Mouse (Mus musculus): Measurements from ENCODE around the gene Ltv1. TPM values are rescaled to one million over a fixed set of nuclear protein-coding genes. Genes with fewer than 3 reads are reported as not detected.
"Not testable (repeated sequence)": the region's sequence is repeated elsewhere in the genome, so short reads cannot be mapped to it uniquely, and the experiment has no call there.

Gene Ltv1
- polyA plus RNA-seq, 1 experiment from 2014 or later = 76.2 TPM

DNA sequence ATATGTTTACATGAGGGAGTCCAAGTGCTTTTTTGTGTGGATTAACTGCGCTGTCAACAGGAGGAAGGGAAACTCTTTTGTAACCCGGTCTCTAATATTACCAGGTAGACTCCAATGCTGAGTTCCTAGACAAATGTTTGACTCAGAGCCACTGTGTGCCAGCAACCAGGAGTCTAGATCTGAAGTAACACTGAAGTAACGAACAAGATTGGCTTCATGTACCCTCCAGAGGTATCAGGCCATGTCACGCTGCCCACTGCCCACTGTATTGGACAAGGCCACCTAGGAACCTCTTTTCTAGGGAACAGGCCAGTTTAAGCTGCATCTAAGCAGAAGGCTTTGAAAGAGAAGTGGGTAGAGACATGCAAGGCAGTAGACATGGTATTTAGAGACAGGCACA is 16.1 kb upstream of the Ltv1 start:
- H3K27me3 ChIP-seq (ENCODE audit: control insufficient read depth, insufficient read depth, low read length) = no peaks in the 10 kb centered on the region
- no peak overlapping the region for H3K9ac ChIP-seq (ENCODE audit: low read depth, low read length)
- H3K4me1 ChIP-seq (replicated peaks; ENCODE audit: control insufficient read depth, insufficient read depth, low read length) = no peaks in the 10 kb centered on the region
- no peak overlapping the region for H3K4me3 ChIP-seq (ENCODE audit: low read depth, low read length)
- ATAC-seq (ENCODE audit: low FRiP score) (no peak), DNase-seq (ENCODE audit: low spot score) (no peak)
- H3K4me2 ChIP-seq (replicated peaks; ENCODE audit: low read depth, low read length) = no peak overlapping the region
- no peak overlapping the region for H3K27ac ChIP-seq (ENCODE audit: low read depth, low read length)
- H3K9me3 ChIP-seq (ENCODE audit: control insufficient read depth, low read length) = no peaks in the 10 kb centered on the region
- no peaks in the 10 kb centered on the region for H3K36me3 ChIP-seq (ENCODE audit: control insufficient read depth, insufficient read depth, low read length)
- 87% methylated on average over 4 of the region's 4 CpGs for WGBS

- DNase-seq (ENCODE audit: low spot score) (no peak), ATAC-seq (ENCODE audit: low FRiP score) (no peak)
- no peak overlapping the region for H3K9ac ChIP-seq (ENCODE audit: low read depth, low read length)
- H3K36me3 ChIP-seq (ENCODE audit: control insufficient read depth, insufficient read depth, low read length) = no peaks in the 10 kb centered on the region
- no peak overlapping the region for H3K4me3 ChIP-seq (ENCODE audit: low read depth, low read length)
- no peak overlapping the region for H3K4me2 ChIP-seq (replicated peaks; ENCODE audit: low read depth, low read length)
- H3K27me3 ChIP-seq (ENCODE audit: control insufficient read depth, insufficient read depth, low read length) = no peaks in the 10 kb centered on the region
- WGBS = 90% methylated on average over 6 of the region's 6 CpGs
- H3K9me3 ChIP-seq (ENCODE audit: control insufficient read depth, low read length) = no peaks in the 10 kb centered on the region
- H3K4me1 ChIP-seq (replicated peaks; ENCODE audit: control insufficient read depth, insufficient read depth, low read length) = no peaks in the 10 kb centered on the region
- no peak overlapping the region for H3K27ac ChIP-seq (ENCODE audit: low read depth, low read length)
Measured at GRCm38 (mm10) chr10:13201741-13202293, 8.8 kb upstream of the Ltv1 start.

- H3K9ac ChIP-seq (ENCODE audit: low read depth, low read length) = no peak overlapping the region
- no peaks in the 10 kb centered on the region for H3K9me3 ChIP-seq (ENCODE audit: control insufficient read depth, low read length)
- no peak overlapping the region for H3K4me3 ChIP-seq (ENCODE audit: low read depth, low read length)
- WGBS = 94% methylated on average over 3 of the region's 3 CpGs
- H3K27ac ChIP-seq (ENCODE audit: low read depth, low read length) = no peak overlapping the region
- H3K4me2 ChIP-seq (replicated peaks; ENCODE audit: low read depth, low read length) = no peak overlapping the region
- no peak for ATAC-seq (ENCODE audit: low FRiP score)
- no peaks in the 10 kb centered on the region for H3K27me3 ChIP-seq (ENCODE audit: control insufficient read depth, insufficient read depth, low read length)
- H3K4me1 ChIP-seq (replicated peaks; ENCODE audit: control insufficient read depth, insufficient read depth, low read length) = no peaks in the 10 kb centered on the region
- no peak for DNase-seq (ENCODE audit: low spot score)
- no peaks in the 10 kb centered on the region for H3K36me3 ChIP-seq (ENCODE audit: control insufficient read depth, insufficient read depth, low read length)
Measured at GRCm38 (mm10) chr10:13200862-13201261, 7.9 kb upstream of the Ltv1 start.

DNA sequence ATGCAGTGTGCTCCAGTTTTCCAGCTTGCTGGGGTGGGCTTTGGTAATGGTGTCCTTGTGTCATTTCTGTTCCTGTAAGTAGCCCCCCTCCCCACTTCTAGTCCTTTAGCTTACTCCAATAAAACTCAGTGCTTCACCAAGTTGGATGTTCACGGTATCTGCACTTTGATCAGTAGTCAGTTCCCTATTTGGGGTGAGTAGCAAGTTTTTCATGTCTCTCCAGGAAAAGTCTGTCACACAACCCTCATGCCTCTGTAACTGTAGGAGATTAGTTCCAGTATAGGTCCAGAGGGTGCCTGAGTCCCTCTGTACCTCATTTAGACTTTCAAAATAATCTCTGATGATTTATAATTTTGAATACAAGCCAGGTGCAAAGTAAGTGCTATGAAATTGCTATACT is 6.3 kb upstream of the Ltv1 start:
- Histone ChIP-seq H3K9ac (ENCODE audit: low read depth, low read length) (no peak overlapping the region), H3K4me1 (replicated peaks; ENCODE audit: control insufficient read depth, insufficient read depth, low read length) (no peaks in the 10 kb centered on the region), H3K36me3 (ENCODE audit: control insufficient read depth, insufficient read depth, low read length) (no peaks in the 10 kb centered on the region), H3K4me2 (replicated peaks; ENCODE audit: low read depth, low read length) (no peak overlapping the region), H3K9me3 (ENCODE audit: control insufficient read depth, low read length) (no peaks in the 10 kb centered on the region), H3K27me3 (ENCODE audit: control insufficient read depth, insufficient read depth, low read length) (no peaks in the 10 kb centered on the region), H3K4me3 (ENCODE audit: low read depth, low read length) (no peak overlapping the region), H3K27ac (ENCODE audit: low read depth, low read length) (no peak overlapping the region)
- WGBS = 97% methylated on average over 1 of the region's 1 CpGs
- DNase-seq (ENCODE audit: low spot score) (no peak), ATAC-seq (ENCODE audit: low FRiP score) (no peak)

- WGBS = 79% methylated on average over 8 of the region's 8 CpGs
- Histone ChIP-seq H3K4me2 (replicated peaks; ENCODE audit: low read depth, low read length) (no peak overlapping the region), H3K9me3 (ENCODE audit: control insufficient read depth, low read length) (no peaks in the 10 kb centered on the region), H3K9ac (ENCODE audit: low read depth, low read length) (no peak overlapping the region), H3K4me3 (ENCODE audit: low read depth, low read length) (no peak overlapping the region), H3K4me1 (replicated peaks; ENCODE audit: control insufficient read depth, insufficient read depth, low read length) (0 out of 2 replicates have a peak, but pooled peaks cover 2% of the 10 kb centered on the region), H3K27ac (ENCODE audit: low read depth, low read length) (no peak overlapping the region), H3K27me3 (ENCODE audit: control insufficient read depth, insufficient read depth, low read length) (no peaks in the 10 kb centered on the region), H3K36me3 (ENCODE audit: control insufficient read depth, insufficient read depth, low read length) (no peaks in the 10 kb centered on the region)
- DNase-seq (ENCODE audit: low spot score) (no peak), ATAC-seq (ENCODE audit: low FRiP score) (no peak)
Measured at GRCm38 (mm10) chr10:13196872-13197507, 4.0 kb upstream of the Ltv1 start.

DNA sequence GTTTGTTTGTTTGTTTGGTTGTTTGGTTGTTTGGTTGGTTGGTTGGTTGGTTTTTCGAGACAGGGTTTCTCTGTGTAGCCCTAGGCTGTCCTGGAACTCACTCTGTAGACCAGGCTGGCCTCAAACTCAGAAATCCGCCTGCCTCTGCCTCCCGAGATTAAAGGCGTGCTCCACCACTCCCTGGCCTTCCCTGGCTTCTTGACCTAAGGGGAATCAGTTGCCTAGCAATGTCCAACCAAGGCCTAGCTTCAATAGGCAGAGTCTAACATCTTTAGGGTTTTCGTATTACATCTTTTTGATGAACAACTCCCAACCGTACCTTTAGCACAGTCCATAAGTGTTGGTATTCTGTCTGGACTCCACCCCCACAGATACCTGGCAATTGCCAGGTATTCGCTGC is 528 bp upstream of the Ltv1 start:
- WGBS = 84% methylated on average over 7 of the region's 7 CpGs
- ATAC-seq (ENCODE audit: low FRiP score) = 0 out of 2 replicates have a peak, but pooled peaks have one; percentile 31
- H3K4me3 ChIP-seq (ENCODE audit: low read depth, low read length) = not testable (repeated sequence)

DNA sequence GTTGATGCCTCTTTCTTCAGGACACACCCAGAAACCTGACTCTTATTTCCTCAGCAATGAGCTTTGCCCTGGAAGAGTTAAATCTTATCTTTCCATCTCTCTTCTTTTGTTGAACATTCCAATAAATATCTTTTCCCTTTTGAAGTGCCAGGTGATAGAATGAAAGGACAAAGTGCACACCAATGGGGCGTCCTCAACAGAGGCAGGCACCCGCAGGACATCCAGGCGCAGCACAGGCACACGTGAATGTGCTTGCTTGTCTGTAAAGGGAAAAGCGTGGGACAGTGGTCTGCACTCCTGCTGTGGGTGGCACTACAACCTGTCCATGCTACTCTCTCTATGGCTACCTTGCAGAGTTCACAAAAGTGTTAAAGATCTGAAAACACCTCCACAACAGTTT is 3.1 kb downstream of the Ltv1 start:
- Histone ChIP-seq H3K27ac (ENCODE audit: low read depth, low read length) (no peak overlapping the region), H3K27me3 (ENCODE audit: control insufficient read depth, insufficient read depth, low read length) (no peaks in the 10 kb centered on the region), H3K9me3 (ENCODE audit: control insufficient read depth, low read length) (no peaks in the 10 kb centered on the region), H3K4me3 (ENCODE audit: low read depth, low read length) (no peak overlapping the region), H3K4me2 (replicated peaks; ENCODE audit: low read depth, low read length) (no peak overlapping the region), H3K4me1 (replicated peaks; ENCODE audit: control insufficient read depth, insufficient read depth, low read length) (0 out of 2 replicates have a peak, but pooled peaks cover 2% of the 10 kb centered on the region), H3K36me3 (ENCODE audit: control insufficient read depth, insufficient read depth, low read length) (no peaks in the 10 kb centered on the region), H3K9ac (ENCODE audit: low read depth, low read length) (no peak overlapping the region)
- DNase-seq (ENCODE audit: low spot score) (no peak), ATAC-seq (ENCODE audit: low FRiP score) (no peak)
- 91% methylated on average over 5 of the region's 5 CpGs for WGBS

More for the DNA sequence above, 528 bp upstream of the Ltv1 start:
- not testable (repeated sequence) for H3K9me3 ChIP-seq (ENCODE audit: control insufficient read depth, low read length); DNase-seq (ENCODE audit: low spot score); H3K27ac ChIP-seq (ENCODE audit: low read depth, low read length); H3K27me3 ChIP-seq (ENCODE audit: control insufficient read depth, insufficient read depth, low read length); H3K4me2 ChIP-seq (replicated peaks; ENCODE audit: low read depth, low read length); H3K9ac ChIP-seq (ENCODE audit: low read depth, low read length); H3K4me1 ChIP-seq (replicated peaks; ENCODE audit: control insufficient read depth, insufficient read depth, low read length); H3K36me3 ChIP-seq (ENCODE audit: control insufficient read depth, insufficient read depth, low read length)

GRCm38 (mm10) chr10:13186754-13187153 is 6.2 kb downstream of the Ltv1 start:
- Histone ChIP-seq H3K4me1 (replicated peaks; ENCODE audit: control insufficient read depth, insufficient read depth, low read length) (no peaks in the 10 kb centered on the region), H3K9me3 (ENCODE audit: control insufficient read depth, low read length) (no peaks in the 10 kb centered on the region), H3K27me3 (ENCODE audit: control insufficient read depth, insufficient read depth, low read length) (no peaks in the 10 kb centered on the region), H3K27ac (ENCODE audit: low read depth, low read length) (no peak overlapping the region), H3K4me3 (ENCODE audit: low read depth, low read length) (no peak overlapping the region), H3K36me3 (ENCODE audit: control insufficient read depth, insufficient read depth, low read length) (no peaks in the 10 kb centered on the region), H3K9ac (ENCODE audit: low read depth, low read length) (no peak overlapping the region), H3K4me2 (replicated peaks; ENCODE audit: low read depth, low read length) (no peak overlapping the region)
- WGBS = 96% methylated on average over 3 of the region's 3 CpGs
- ATAC-seq (ENCODE audit: low FRiP score) (no peak), DNase-seq (ENCODE audit: low spot score) (no peak)

GRCm38 (mm10) chr10:13184170-13184766 is 8.7 kb downstream of the Ltv1 start:
- 96% methylated on average over 4 of the region's 4 CpGs for WGBS
- Histone ChIP-seq H3K9me3 (ENCODE audit: control insufficient read depth, low read length) (no peaks in the 10 kb centered on the region), H3K27ac (ENCODE audit: low read depth, low read length) (no peak overlapping the region), H3K9ac (ENCODE audit: low read depth, low read length) (no peak overlapping the region), H3K27me3 (ENCODE audit: control insufficient read depth, insufficient read depth, low read length) (no peaks in the 10 kb centered on the region), H3K4me2 (replicated peaks; ENCODE audit: low read depth, low read length) (no peak overlapping the region), H3K4me3 (ENCODE audit: low read depth, low read length) (no peak overlapping the region), H3K4me1 (replicated peaks; ENCODE audit: control insufficient read depth, insufficient read depth, low read length) (no peaks in the 10 kb centered on the region), H3K36me3 (ENCODE audit: control insufficient read depth, insufficient read depth, low read length) (0 out of 2 replicates have a peak, but pooled peaks cover 7% of the 10 kb centered on the region)
- DNase-seq (ENCODE audit: low spot score) = no peak
- no peak for ATAC-seq (ENCODE audit: low FRiP score)
